ENCODE assay signal across 13 mouse cellular contexts in the genomic region with DNA sequence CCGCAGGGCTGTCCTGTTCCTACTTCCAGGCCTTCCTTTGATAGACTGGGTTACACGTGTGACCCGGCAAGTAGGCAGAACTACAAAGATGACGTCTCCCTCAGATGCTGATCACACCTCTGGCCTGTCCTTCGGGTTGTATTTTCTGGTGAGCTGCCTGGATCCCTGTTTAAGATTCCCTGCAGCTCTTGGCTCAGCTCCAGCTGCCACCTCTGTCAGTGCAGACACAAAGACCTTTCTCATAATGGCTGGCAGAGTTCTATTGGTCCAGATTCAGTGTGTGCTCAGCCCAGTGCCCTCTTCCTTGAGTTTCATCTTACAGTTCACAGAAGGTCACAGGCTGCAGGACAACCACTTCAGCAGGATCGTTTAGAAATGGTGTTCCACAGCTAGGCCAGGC.
DNase-seq lines count a peak whose midpoint lies in the region; ATAC-seq lines count a peak whose summit lies in the region.
"Had no signal": no experiment of that assay in that cellular context is flagged by ENCODE, and none has a peak within 500 bp of the region (broad histone marks: within the 10 kb centered on the region; RNA-seq: fewer than 3 reads in every experiment).

No protein-coding gene starts in this region.

- H3K4me2 ChIP-seq in embryonic facial prominence, embryonic 12.5 days (replicated peaks): no peak overlapping the region
- H3K4me2 ChIP-seq in hindbrain, embryonic 16.5 days (ENCODE audit: low read length): no peak overlapping the region
- H3K4me2 ChIP-seq in neural tube, embryonic 14.5 days (ENCODE audit: low read depth, low read length): no peak overlapping the region
- H3K4me2 ChIP-seq: embryonic facial prominence, embryonic 13.5 days had no signal

- 0 out of 2 replicates have a peak overlapping the region, but pooled peaks have one; percentile 13 for H3K27ac ChIP-seq in embryonic facial prominence, embryonic 12.5 days
- no peak overlapping the region for H3K27ac ChIP-seq in hindbrain, embryonic 16.5 days (ENCODE audit: low read depth, low read length)
- no peak overlapping the region for H3K27ac ChIP-seq in neural tube, embryonic 14.5 days (ENCODE audit: low read depth, low read length)
- H3K27ac ChIP-seq: embryonic facial prominence, embryonic 13.5 days; heart, adult 2 months had no signal

- H3K9ac ChIP-seq in embryonic facial prominence, embryonic 12.5 days: no peak overlapping the region
- no peak overlapping the region for H3K9ac ChIP-seq in hindbrain, embryonic 16.5 days (ENCODE audit: low read depth, low read length)
- no peak overlapping the region for H3K9ac ChIP-seq in neural tube, embryonic 14.5 days (replicated peaks; ENCODE audit: low read depth, low read length)
- H3K9ac ChIP-seq: embryonic facial prominence, embryonic 13.5 days had no signal

- H3K4me3 ChIP-seq in embryonic facial prominence, embryonic 12.5 days: no peak overlapping the region
- no peak overlapping the region for H3K4me3 ChIP-seq in hindbrain, embryonic 16.5 days (ENCODE audit: low read length)
- H3K4me3 ChIP-seq in neural tube, embryonic 14.5 days (ENCODE audit: low read depth, low read length): no peak overlapping the region
- H3K4me3 ChIP-seq: embryonic facial prominence, embryonic 13.5 days; heart, adult 2 months; megakaryocyte, embryonic 14.5 days had no signal

- H3K4me1 ChIP-seq in embryonic facial prominence, embryonic 12.5 days: no peaks in the 10 kb centered on the region
- no peaks in the 10 kb centered on the region for H3K4me1 ChIP-seq in hindbrain, embryonic 16.5 days (ENCODE audit: control insufficient read depth, insufficient read depth, low read depth, low read length)
- no peaks in the 10 kb centered on the region for H3K4me1 ChIP-seq in neural tube, embryonic 14.5 days (ENCODE audit: control insufficient read depth, insufficient read depth, low read length)
- H3K4me1 ChIP-seq: megakaryocyte, embryonic 14.5 days had no signal

- WGBS in embryonic facial prominence, embryonic 12.5 days: 42% methylated on average over 6 of the region's 6 CpGs
- 36% methylated on average over 6 of the region's 6 CpGs for WGBS in hindbrain, embryonic 16.5 days
- WGBS in neural tube, embryonic 14.5 days: 35% methylated on average over 6 of the region's 6 CpGs

- no peaks in the 10 kb centered on the region for H3K9me3 ChIP-seq in embryonic facial prominence, embryonic 12.5 days
- no peaks in the 10 kb centered on the region for H3K9me3 ChIP-seq in hindbrain, embryonic 16.5 days (ENCODE audit: control insufficient read depth, low read length)
- H3K9me3 ChIP-seq in neural tube, embryonic 14.5 days (ENCODE audit: control insufficient read depth, low read length): 0 out of 2 replicates have a peak, but pooled peaks cover 4% of the 10 kb centered on the region
- H3K9me3 ChIP-seq: embryonic facial prominence, embryonic 13.5 days had no signal

- ATAC-seq in embryonic facial prominence, embryonic 12.5 days (ENCODE audit: insufficient number of reproducible peaks, insufficient read depth, low FRiP score, low TSS enrichment): no peak
- ATAC-seq in hindbrain, embryonic 16.5 days: peak; percentile 76
- peak; percentile 69; the same call in 1 of the 2 replicates for ATAC-seq in neural tube, embryonic 14.5 days (ENCODE audit: low read depth)
- no peak for ATAC-seq in megakaryocyte progenitor cell, adult 5-6 weeks (replicated peaks; ENCODE audit: poor library complexity)

- DNase-seq in right cerebral cortex, postnatal 10 days (ENCODE audit: low spot score in 2 of 2): peak; percentile 30 to 49
- DNase-seq in right cerebral cortex, adult 2 months (ENCODE audit: low spot score in 2 of 2): no peak
- DNase-seq in lung, postnatal 4 days: no peak
- DNase-seq in frontal cortex, postnatal 36 days (ENCODE audit: low spot score in 2 of 2): no peak
- DNase-seq: heart, adult 2 months; kidney, adult 2 months; spleen, adult 18-20 months had no signal

- no peaks in the 10 kb centered on the region for H3K36me3 ChIP-seq in embryonic facial prominence, embryonic 12.5 days
- H3K36me3 ChIP-seq in hindbrain, embryonic 16.5 days (ENCODE audit: control insufficient read depth, insufficient read depth, low read length): no peaks in the 10 kb centered on the region
- H3K36me3 ChIP-seq in neural tube, embryonic 14.5 days (ENCODE audit: control insufficient read depth, insufficient read depth, low read length): no peaks in the 10 kb centered on the region
- H3K36me3 ChIP-seq: embryonic facial prominence, embryonic 13.5 days had no signal

- no peaks in the 10 kb centered on the region for H3K27me3 ChIP-seq in embryonic facial prominence, embryonic 12.5 days
- H3K27me3 ChIP-seq in hindbrain, embryonic 16.5 days (replicated peaks; ENCODE audit: control insufficient read depth, insufficient read depth, low read length): no peaks in the 10 kb centered on the region
- no peaks in the 10 kb centered on the region for H3K27me3 ChIP-seq in neural tube, embryonic 14.5 days (ENCODE audit: control insufficient read depth, insufficient read depth, low read length)
- H3K27me3 ChIP-seq: embryonic facial prominence, embryonic 13.5 days; megakaryocyte, embryonic 14.5 days had no signal

Comparison
In these comparisons a context has a peak if more than half of its experiments do, and no peak if none do; other contexts are left out.
1. DNase-seq: peak in right cerebral cortex, postnatal 10 days (2 of 2); none in right cerebral cortex, adult 2 months (0 of 2), lung, postnatal 4 days (0 of 2) and frontal cortex, postnatal 36 days (0 of 2).
2. ATAC-seq: peak in hindbrain, embryonic 16.5 days (single experiment) and neural tube, embryonic 14.5 days (single experiment); none in embryonic facial prominence, embryonic 12.5 days (single experiment) and megakaryocyte progenitor cell, adult 5-6 weeks (single experiment).